Mouse (Mus musculus) gastrocnemius, adult 2 months (tissue): ENCODE measurements around the gene Dbx1. TPM values are rescaled to one million over a fixed set of nuclear protein-coding genes. Genes with fewer than 3 reads are reported as not detected.
A peak's percentile ranks its signal among the peaks of the same experiment; 100 is the strongest.

Experiments
- DNase-seq: peaks from one replicate; pipeline ENCODE4 v3.0.0; 2022
- H3K27ac ChIP-seq: fragments of 200-600 bp; 2 replicates; pipeline ENCODE4 v1.8.1; 2022; ENCODE audit warnings: mild to moderate bottlenecking
- H3K4me3 ChIP-seq: fragments of 200-600 bp; 2 replicates; pipeline ENCODE4 v1.8.1; 2022; ENCODE audit warnings: mild to moderate bottlenecking, moderate library complexity
- CTCF ChIP-seq: fragments of 200-600 bp; IDR thresholded peaks from 2 replicates; pipeline ENCODE4 v1.8.1; 2022; ENCODE audit warnings: antibody characterized with exemption, mild to moderate bottlenecking, moderate library complexity
- intact Hi-C: fragments of 180-260 bp; cut with DNase I; formaldehyde crosslinking; loops from one replicate; pipeline ENCODE4 v1.15.1; 2025
- total RNA-seq, 2 experiments: library from RNA; stranded (reverse); gene quantifications; 2 replicates each; pipeline ENCODE4 v1.2.3; 2021

Dbx1 gene
- total RNA-seq, 2 experiments from 2014 or later = not detected

DNA sequence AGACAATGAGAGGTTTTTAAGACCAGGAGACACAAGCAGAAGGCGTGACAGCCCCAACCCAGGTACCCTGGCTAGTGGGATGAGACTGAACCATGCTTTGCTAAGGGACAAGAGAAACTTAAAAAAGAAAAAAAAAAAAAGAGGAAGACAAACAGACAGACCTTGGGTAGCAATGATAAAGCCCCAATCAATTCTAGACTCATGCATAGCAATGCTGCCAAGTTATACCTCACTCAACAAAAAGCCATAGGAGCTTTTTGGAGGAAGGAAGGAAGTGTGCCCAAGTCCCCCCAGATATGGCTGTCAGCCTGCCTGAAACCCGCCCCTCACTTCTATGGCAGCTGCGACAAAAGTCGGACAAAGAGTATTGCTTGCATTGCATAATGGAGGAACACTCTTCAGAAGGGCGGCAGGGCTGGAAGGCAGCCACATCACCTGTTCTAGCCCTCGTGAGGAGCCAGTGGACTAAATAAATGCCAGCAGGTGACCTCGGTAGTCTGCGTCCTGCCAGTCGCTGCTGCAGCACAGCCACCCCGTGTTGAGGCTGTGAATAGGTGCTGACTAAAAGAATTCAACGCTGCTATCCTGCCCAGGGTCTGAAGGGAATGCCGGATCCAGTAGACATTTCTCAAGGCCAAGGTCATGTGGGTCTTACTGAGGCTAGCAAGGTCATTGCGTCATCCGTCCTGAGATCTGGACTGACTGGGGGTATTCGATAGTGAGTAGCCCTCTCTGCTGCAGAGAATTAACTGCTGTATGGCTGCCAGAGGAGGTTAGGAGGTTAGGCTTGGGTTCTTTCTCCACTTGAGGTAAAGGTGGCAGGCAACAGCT lies 31.5 kb downstream of the Dbx1 start:
- H3K27ac ChIP-seq = no peak overlapping the region
- intact Hi-C loops = loop anchor here (5.0 kb wide), 1 partner anchor 113 kb away; no protein-coding TSS in a partner anchor
- no peak for DNase-seq

DNA sequence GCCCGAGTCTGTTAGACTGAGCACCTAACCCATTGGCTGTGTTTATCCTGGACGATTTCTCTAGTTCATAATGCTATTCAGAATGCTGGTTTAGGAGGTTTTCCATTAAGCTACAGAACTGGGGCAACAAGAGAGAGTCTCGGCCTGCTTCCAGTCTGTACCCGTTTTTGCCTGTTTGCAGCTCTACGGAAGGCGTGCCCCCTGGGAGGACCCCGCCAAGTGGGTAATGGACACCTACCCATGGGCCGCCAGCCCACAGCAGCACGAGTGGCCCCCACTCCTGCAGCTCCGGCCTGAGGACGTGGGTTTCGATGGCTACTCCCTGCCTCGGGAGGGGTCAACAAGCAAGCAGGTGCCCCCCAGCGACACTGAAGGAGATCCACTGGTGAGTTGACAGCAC lies 32.4 kb downstream of the Dbx1 start:
- Histone ChIP-seq H3K27ac (no peak overlapping the region), H3K4me3 (no peak overlapping the region)
- no peak for DNase-seq
- TF ChIP-seq CTCF = no peak
- intact Hi-C loops = loop anchor here (5.0 kb wide), 1 partner anchor 112 kb away; no protein-coding TSS in a partner anchor

More for the DNA sequence above, 31.5 kb downstream of the Dbx1 start:
- TF ChIP-seq CTCF = no peak
- no peak overlapping the region for H3K4me3 ChIP-seq

DNA sequence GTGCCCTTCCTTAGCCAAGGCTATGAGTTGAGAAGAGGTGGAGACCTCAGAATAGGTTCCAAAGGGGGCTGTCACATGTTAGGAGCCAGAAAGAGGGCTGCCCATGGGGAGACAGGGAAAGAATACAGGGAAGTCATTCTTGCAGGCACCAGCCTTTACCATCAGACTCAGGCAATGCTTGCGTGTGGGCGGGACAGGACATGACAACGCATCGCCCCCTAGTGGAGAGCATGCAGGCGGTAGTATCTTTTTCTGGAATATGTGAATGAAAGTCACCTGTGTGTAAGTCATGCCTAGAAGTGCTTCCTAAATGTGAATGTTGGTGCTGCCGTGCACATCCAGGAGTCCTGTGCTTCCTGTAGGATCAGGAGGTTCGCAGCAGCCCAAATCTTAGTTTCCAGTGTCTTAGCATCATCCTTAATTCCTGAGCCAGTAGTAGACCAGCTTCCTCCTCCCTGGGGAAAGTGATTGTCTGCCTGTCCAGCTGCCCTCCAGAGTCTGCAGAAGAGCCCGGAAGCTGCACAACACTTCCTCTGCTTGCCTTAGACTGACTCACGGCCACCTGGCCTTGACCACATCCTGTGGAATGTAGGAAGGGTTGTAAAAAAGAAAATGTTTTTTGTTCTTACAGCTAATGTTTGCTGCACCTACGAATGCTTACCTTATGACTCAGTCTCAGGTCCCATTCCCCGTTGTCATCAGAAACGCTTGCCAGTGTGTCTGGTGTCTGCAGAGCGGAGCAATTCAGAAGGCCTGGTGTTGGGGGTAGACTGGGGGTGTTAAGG lies 35.3 kb downstream of the Dbx1 start:
- no peak overlapping the region for H3K4me3 ChIP-seq
- DNase-seq = peak; percentile 70
- H3K27ac ChIP-seq = no peak overlapping the region
- peak; percentile 78 for TF ChIP-seq CTCF
- intact Hi-C loops = loop anchor here (1.0 to 5.0 kb wide), 2 partner anchors 109 to 130 kb away; no protein-coding TSS in a partner anchor

DNA sequence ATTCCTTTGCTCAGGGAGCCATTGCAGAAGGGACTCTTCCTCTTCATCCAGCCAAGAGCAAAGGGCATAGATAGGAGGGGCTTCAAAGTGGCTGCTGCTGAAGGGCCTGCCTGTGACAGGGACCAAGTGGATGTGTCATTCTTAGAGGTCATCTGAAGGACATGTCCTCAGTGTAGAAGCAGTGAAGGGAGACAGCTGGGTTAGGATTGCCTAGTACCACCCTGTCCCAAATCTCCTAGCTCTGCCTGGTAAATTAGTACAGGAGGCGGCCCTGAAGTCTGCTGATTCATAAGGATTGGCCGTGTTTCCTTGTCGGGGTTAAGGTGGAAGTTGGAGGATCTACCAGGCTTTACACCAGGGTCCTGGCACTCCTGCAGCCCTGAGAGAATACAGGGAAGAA lies 36.7 kb downstream of the Dbx1 start:
- DNase-seq = no peak
- H3K27ac ChIP-seq = no peak overlapping the region
- TF ChIP-seq CTCF = no peak
- intact Hi-C loops = loop anchor here (5.0 kb wide), 1 partner anchor 108 kb away; no protein-coding TSS in a partner anchor
- H3K4me3 ChIP-seq = no peak overlapping the region

DNA sequence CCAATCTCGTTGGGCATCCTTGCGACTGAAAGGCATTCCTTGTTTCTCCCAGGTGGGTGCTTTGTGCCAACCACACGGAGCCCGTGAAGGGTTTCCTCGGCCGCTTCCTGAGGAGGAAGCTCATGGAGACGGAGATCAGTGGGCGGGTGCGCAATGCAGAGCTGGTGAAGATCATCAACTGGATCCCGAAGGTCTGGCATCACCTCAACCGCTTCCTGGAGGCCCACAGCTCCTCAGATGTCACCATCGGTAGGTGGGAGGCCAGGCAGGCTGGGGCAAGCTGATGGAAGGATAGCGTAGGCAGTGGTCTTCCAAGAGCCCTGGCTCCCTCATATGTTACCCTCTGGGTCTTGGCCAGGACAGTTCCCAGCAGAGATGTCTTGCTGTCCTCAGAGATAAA lies 38.4 kb downstream of the Dbx1 start:
- TF ChIP-seq CTCF = no peak
- Histone ChIP-seq H3K27ac (no peak overlapping the region), H3K4me3 (no peak overlapping the region)
- DNase-seq = no peak
- intact Hi-C loops = no loop called here

DNA sequence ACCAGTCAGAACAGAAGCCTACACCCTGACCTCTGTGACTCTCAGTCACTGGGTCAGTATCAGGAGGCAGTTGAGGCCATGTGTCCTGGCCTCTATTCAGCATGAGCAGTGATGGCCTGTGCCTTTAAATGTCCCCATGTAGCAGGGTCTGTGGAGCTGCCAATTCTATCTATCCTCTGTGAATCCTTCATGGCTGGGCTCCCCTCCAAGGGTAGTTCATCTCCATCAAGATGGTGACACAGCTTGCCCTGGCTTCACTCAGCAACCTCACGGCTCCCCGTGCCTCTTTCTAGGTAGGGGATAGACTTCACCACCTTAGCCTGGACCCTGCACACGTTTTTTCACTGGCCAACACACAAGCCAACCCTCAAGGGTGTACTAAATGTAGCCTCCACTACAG lies 38.9 kb downstream of the Dbx1 start:
- no peak for DNase-seq
- no peak overlapping the region for H3K4me3 ChIP-seq
- no peak overlapping the region for H3K27ac ChIP-seq
- intact Hi-C loops = no loop called here
- TF ChIP-seq CTCF = no peak

DNA sequence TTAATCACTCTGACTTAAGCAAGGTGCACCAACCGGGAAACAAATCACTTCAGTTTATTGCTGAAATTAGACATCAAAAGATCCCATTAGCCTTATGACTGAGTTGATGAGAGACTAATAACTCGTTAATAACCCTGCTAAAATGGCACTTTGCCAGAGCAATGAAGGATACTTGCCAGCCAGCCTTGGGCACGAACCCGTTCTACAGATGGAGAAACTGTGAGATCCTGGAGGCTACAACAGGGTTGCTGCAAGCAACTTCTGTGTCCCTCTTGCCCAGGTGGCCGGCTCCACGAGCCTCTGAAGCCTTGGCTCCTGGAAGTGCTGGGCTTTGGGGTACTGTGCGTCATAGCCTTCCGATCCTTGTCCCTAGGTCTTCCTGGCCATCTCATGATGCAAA lies 47.0 kb downstream of the Dbx1 start:
- no peak for DNase-seq
- Histone ChIP-seq H3K27ac (no peak overlapping the region), H3K4me3 (no peak overlapping the region)
- intact Hi-C loops = no loop called here
- no peak for TF ChIP-seq CTCF

DNA sequence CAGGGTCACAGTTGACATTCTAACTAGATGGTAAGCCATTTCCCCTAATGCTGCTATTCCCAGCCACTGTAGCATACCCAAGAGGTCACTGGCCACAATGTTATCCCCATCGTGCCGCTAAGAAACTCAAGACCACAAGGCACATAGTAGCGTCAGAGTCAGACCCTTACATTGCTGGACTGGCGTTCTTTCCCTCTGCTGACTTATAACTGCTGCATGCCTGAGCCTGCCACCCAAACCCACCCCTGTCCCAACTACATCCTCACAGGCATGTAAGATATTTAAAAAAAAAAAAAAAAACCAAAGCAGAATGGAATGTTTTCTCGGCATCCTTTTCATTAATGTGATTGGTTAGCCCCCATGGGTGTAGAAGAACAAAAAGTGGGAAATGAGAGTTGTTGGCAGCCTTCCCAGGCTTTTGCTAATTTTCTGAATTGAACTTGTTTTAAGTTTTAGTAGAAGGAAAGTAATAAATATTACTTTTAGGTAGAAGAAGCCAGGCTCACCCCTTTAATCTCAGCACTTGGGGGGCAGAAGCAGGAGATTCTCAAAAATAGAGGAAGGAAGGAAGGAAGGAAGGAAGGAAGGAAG lies 50.0 kb downstream of the Dbx1 start:
- no peak for TF ChIP-seq CTCF
- no peak for DNase-seq
- no peak overlapping the region for H3K4me3 ChIP-seq
- intact Hi-C loops = no loop called here
- no peak overlapping the region for H3K27ac ChIP-seq

DNA sequence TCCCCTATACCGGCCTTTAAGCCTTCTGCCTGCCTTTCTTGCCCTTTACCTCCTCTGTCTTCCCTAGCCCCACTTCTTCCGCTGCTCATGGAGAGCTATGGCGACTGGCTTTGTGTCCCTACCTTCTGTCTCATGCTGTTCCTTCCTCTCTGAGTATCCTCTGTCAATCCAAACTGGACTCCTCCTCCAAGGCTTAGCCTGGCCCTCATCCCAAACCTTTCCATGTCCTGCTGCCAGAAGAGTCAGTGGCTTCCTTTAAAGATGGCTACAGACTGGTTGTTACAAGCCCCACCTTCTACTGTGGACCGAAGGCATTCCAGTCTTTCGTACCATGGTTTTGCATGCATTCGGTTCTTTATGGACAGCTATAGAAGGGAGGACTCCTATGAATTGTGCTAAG lies 53.5 kb downstream of the Dbx1 start:
- no peak overlapping the region for H3K27ac ChIP-seq
- intact Hi-C loops = no loop called here
- TF ChIP-seq CTCF = no peak
- DNase-seq = no peak
- H3K4me3 ChIP-seq = no peak overlapping the region

DNA sequence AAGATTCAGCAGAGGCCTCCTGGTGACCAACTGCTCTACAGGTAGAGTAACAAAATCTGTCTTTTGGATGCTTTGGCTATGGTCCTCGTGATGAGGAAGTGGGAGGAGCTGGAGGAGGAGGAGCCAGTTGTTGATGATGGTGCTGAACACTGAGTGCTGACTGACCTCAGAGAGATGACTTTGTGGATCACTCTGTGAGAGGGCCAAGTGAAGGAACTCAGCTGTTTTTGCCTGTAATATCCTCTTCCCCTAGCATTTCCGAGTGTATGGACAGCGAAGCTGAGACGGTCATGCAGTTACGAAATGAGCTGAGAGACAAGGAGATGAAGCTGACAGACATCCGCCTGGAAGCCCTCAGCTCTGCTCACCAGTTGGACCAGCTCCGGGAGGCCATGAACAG lies 54.1 kb downstream of the Dbx1 start:
- H3K4me3 ChIP-seq = no peak overlapping the region
- no peak for TF ChIP-seq CTCF
- DNase-seq = no peak
- H3K27ac ChIP-seq = no peak overlapping the region
- intact Hi-C loops = no loop called here

DNA sequence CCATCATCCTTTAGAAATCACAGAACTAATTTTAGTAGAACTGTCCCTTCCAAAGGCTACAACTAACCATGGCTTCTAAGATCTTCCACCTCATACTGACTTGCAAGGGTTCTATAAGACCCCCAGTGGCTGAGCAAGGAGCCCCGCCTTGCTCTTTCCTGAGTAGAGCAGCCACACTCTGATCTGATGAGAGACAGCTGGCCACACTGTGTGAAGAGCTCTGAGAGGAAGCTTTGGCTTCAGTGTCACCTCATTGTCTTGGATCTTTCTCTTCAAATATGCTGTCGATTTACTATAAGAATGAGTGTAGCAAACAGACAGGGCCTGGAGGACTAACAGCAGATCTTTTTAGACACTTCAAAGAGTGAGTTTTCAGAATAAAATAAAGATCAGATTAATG lies 54.7 kb downstream of the Dbx1 start:
- no peak for DNase-seq
- intact Hi-C loops = no loop called here
- Histone ChIP-seq H3K27ac (no peak overlapping the region), H3K4me3 (no peak overlapping the region)
- no peak for TF ChIP-seq CTCF

Other genes starting within 250 kb of the Dbx1 start
- 1 to 10 TPM; 3.9 to 4.0 TPM for gene Htatip2, start 122.3 kb upstream of the Dbx1 start, total RNA-seq
- gene Prmt3, start 141.5 kb upstream of the Dbx1 start, total RNA-seq = 10 to 100 TPM; 11.1 to 13.2 TPM